Mouse (Mus musculus): ENCODE data around the gene Large1. TPM values are rescaled to one million over a fixed set of nuclear protein-coding genes. Genes with fewer than 3 reads are reported as not detected.
"Not testable (repeated sequence)": the region's sequence is repeated elsewhere in the genome, so short reads cannot be mapped to it uniquely, and the experiment has no call there.

Gene Large1
- polyA plus RNA-seq, 1 experiment from 2014 or later, result 7.3 TPM

- Histone ChIP-seq H3K27me3 (ENCODE audit: insufficient read depth, poor library complexity, severe bottlenecking) (no peaks in the 10 kb centered on the region), H3K27ac (no peak overlapping the region), H3K9me3 (no peaks in the 10 kb centered on the region), H3K4me3 (no peak overlapping the region), H3K36me3 (no peaks in the 10 kb centered on the region), H3K4me1 (replicated peaks) (no peaks in the 10 kb centered on the region)
- DNase-seq (ENCODE audit: low spot score), result no peak
- 96% methylated on average over 1 of the region's 1 CpGs for WGBS
Observed at GRCm38 (mm10) chr8:73052414-73052813, 300.9 kb downstream of the Large1 start.

GRCm38 (mm10) chr8:73048136-73048535 is 305.2 kb downstream of the Large1 start:
- no peak for DNase-seq (ENCODE audit: low spot score)
- Histone ChIP-seq H3K27me3 (ENCODE audit: insufficient read depth, poor library complexity, severe bottlenecking) (no peaks in the 10 kb centered on the region), H3K27ac (no peak overlapping the region), H3K4me1 (replicated peaks) (no peaks in the 10 kb centered on the region), H3K9me3 (no peaks in the 10 kb centered on the region), H3K4me3 (no peak overlapping the region), H3K36me3 (no peaks in the 10 kb centered on the region)
- 94% methylated on average over 3 of the region's 3 CpGs for WGBS

- H3K27ac ChIP-seq, result no peak overlapping the region
- no peaks in the 10 kb centered on the region for H3K9me3 ChIP-seq
- DNase-seq (ENCODE audit: low spot score), result no peak
- no peak overlapping the region for H3K4me3 ChIP-seq
- no peaks in the 10 kb centered on the region for H3K36me3 ChIP-seq
- H3K4me1 ChIP-seq (replicated peaks), result no peaks in the 10 kb centered on the region
- H3K27me3 ChIP-seq (ENCODE audit: insufficient read depth, poor library complexity, severe bottlenecking), result no peaks in the 10 kb centered on the region
Observed at GRCm38 (mm10) chr8:73029787-73030186, 323.6 kb downstream of the Large1 start.

GRCm38 (mm10) chr8:73018241-73018640 is 335.1 kb downstream of the Large1 start:
- no peaks in the 10 kb centered on the region; the same call in 1 of the 2 replicates for H3K4me1 ChIP-seq (replicated peaks)
- no peaks in the 10 kb centered on the region for H3K36me3 ChIP-seq
- no peaks in the 10 kb centered on the region for H3K27me3 ChIP-seq (ENCODE audit: insufficient read depth, poor library complexity, severe bottlenecking)
- H3K4me3 ChIP-seq, result no peak overlapping the region
- no peaks in the 10 kb centered on the region for H3K9me3 ChIP-seq
- H3K27ac ChIP-seq, result no peak overlapping the region
- 60% methylated on average over 1 of the region's 1 CpGs for WGBS
- no peak for DNase-seq (ENCODE audit: low spot score)

GRCm38 (mm10) chr8:73017601-73018000 is 335.7 kb downstream of the Large1 start:
- 78% methylated on average over 1 of the region's 1 CpGs for WGBS
- Histone ChIP-seq H3K4me3 (no peak overlapping the region), H3K9me3 (no peaks in the 10 kb centered on the region), H3K27me3 (ENCODE audit: insufficient read depth, poor library complexity, severe bottlenecking) (no peaks in the 10 kb centered on the region), H3K36me3 (no peaks in the 10 kb centered on the region), H3K27ac (no peak overlapping the region), H3K4me1 (replicated peaks) (no peaks in the 10 kb centered on the region; the same call in 1 of the 2 replicates)
- no peak for DNase-seq (ENCODE audit: low spot score)

- H3K9me3 ChIP-seq, result no peaks in the 10 kb centered on the region
- no peaks in the 10 kb centered on the region; the same call in 1 of the 2 replicates for H3K4me1 ChIP-seq (replicated peaks)
- no peaks in the 10 kb centered on the region for H3K27me3 ChIP-seq (ENCODE audit: insufficient read depth, poor library complexity, severe bottlenecking)
- H3K27ac ChIP-seq, result no peak overlapping the region
- H3K36me3 ChIP-seq, result no peaks in the 10 kb centered on the region
- H3K4me3 ChIP-seq, result no peak overlapping the region
- no peak for DNase-seq (ENCODE audit: low spot score)
- WGBS, result 92% methylated on average over 2 of the region's 2 CpGs
Observed at GRCm38 (mm10) chr8:73016303-73016702, 337.0 kb downstream of the Large1 start.

- no peaks in the 10 kb centered on the region for H3K9me3 ChIP-seq
- 44% methylated on average over 2 of the region's 2 CpGs for WGBS
- no peak overlapping the region for H3K4me3 ChIP-seq
- H3K27me3 ChIP-seq (ENCODE audit: insufficient read depth, poor library complexity, severe bottlenecking), result no peaks in the 10 kb centered on the region
- H3K4me1 ChIP-seq (replicated peaks), result no peaks in the 10 kb centered on the region
- H3K27ac ChIP-seq, result no peak overlapping the region
- no peaks in the 10 kb centered on the region for H3K36me3 ChIP-seq
- no peak for DNase-seq (ENCODE audit: low spot score)
Observed at GRCm38 (mm10) chr8:73007489-73007888, 345.9 kb downstream of the Large1 start.

- WGBS, result 59% methylated on average over 2 of the region's 2 CpGs
Observed at GRCm38 (mm10) chr8:73003858-73004257, 349.5 kb downstream of the Large1 start.

GRCm38 (mm10) chr8:72993831-72994230 is 359.5 kb downstream of the Large1 start:
- Histone ChIP-seq H3K4me3 (no peak overlapping the region), H3K4me1 (replicated peaks) (no peaks in the 10 kb centered on the region), H3K27me3 (ENCODE audit: insufficient read depth, poor library complexity, severe bottlenecking) (no peaks in the 10 kb centered on the region), H3K36me3 (no peaks in the 10 kb centered on the region), H3K9me3 (no peaks in the 10 kb centered on the region), H3K27ac (no peak overlapping the region)
- DNase-seq (ENCODE audit: low spot score), result no peak
- 93% methylated on average over 1 of the region's 1 CpGs for WGBS

More at GRCm38 (mm10) chr8:73003858-73004257, 349.5 kb downstream of the Large1 start:
- H3K36me3 ChIP-seq, result no peaks in the 10 kb centered on the region
- H3K4me3 ChIP-seq, result no peak overlapping the region
- no peaks in the 10 kb centered on the region for H3K9me3 ChIP-seq
- H3K27ac ChIP-seq, result no peak overlapping the region
- no peaks in the 10 kb centered on the region for H3K27me3 ChIP-seq (ENCODE audit: insufficient read depth, poor library complexity, severe bottlenecking)
- H3K4me1 ChIP-seq (replicated peaks), result no peaks in the 10 kb centered on the region
- DNase-seq (ENCODE audit: low spot score), result peak; percentile 49

GRCm38 (mm10) chr8:72990425-72990824 is 362.9 kb downstream of the Large1 start:
- Histone ChIP-seq H3K4me1 (replicated peaks) (no peaks in the 10 kb centered on the region), H3K9me3 (no peaks in the 10 kb centered on the region), H3K36me3 (no peaks in the 10 kb centered on the region), H3K4me3 (no peak overlapping the region), H3K27me3 (ENCODE audit: insufficient read depth, poor library complexity, severe bottlenecking) (no peaks in the 10 kb centered on the region), H3K27ac (no peak overlapping the region)
- DNase-seq (ENCODE audit: low spot score), result no peak
- WGBS, result 84% methylated on average over 2 of the region's 2 CpGs

- Histone ChIP-seq H3K27ac (no peak overlapping the region), H3K4me1 (replicated peaks) (no peaks in the 10 kb centered on the region), H3K36me3 (no peaks in the 10 kb centered on the region), H3K27me3 (ENCODE audit: insufficient read depth, poor library complexity, severe bottlenecking) (no peaks in the 10 kb centered on the region), H3K4me3 (no peak overlapping the region), H3K9me3 (no peaks in the 10 kb centered on the region)
- no peak for DNase-seq (ENCODE audit: low spot score)
- 88% methylated on average over 1 of the region's 1 CpGs for WGBS
Observed at GRCm38 (mm10) chr8:72982832-72983231, 370.5 kb downstream of the Large1 start.

GRCm38 (mm10) chr8:72955074-72955473 is 398.3 kb downstream of the Large1 start:
- no peak for DNase-seq (ENCODE audit: low spot score)
- no peaks in the 10 kb centered on the region for H3K27me3 ChIP-seq (ENCODE audit: insufficient read depth, poor library complexity, severe bottlenecking)
- H3K36me3 ChIP-seq, result no peaks in the 10 kb centered on the region
- 93% methylated on average over 3 of the region's 3 CpGs for WGBS
- H3K27ac ChIP-seq, result no peak overlapping the region
- H3K9me3 ChIP-seq, result no peaks in the 10 kb centered on the region
- H3K4me1 ChIP-seq (replicated peaks), result no peaks in the 10 kb centered on the region
- no peak overlapping the region for H3K4me3 ChIP-seq

- H3K4me3 ChIP-seq, H3K9me3 ChIP-seq: not testable (repeated sequence)
Observed at GRCm38 (mm10) chr8:72941393-72941792, 411.9 kb downstream of the Large1 start.

More at GRCm38 (mm10) chr8:72941393-72941792, 411.9 kb downstream of the Large1 start:
- not testable (repeated sequence) for H3K36me3 ChIP-seq; DNase-seq (ENCODE audit: low spot score); H3K27ac ChIP-seq; H3K27me3 ChIP-seq (ENCODE audit: insufficient read depth, poor library complexity, severe bottlenecking); H3K4me1 ChIP-seq (replicated peaks)
- 80% methylated on average over 8 of the region's 8 CpGs for WGBS

All from hindbrain, embryonic 10.5 days (tissue).